Comparison of ENCODE assay signal across 8 mouse cellular contexts in the genomic region with DNA sequence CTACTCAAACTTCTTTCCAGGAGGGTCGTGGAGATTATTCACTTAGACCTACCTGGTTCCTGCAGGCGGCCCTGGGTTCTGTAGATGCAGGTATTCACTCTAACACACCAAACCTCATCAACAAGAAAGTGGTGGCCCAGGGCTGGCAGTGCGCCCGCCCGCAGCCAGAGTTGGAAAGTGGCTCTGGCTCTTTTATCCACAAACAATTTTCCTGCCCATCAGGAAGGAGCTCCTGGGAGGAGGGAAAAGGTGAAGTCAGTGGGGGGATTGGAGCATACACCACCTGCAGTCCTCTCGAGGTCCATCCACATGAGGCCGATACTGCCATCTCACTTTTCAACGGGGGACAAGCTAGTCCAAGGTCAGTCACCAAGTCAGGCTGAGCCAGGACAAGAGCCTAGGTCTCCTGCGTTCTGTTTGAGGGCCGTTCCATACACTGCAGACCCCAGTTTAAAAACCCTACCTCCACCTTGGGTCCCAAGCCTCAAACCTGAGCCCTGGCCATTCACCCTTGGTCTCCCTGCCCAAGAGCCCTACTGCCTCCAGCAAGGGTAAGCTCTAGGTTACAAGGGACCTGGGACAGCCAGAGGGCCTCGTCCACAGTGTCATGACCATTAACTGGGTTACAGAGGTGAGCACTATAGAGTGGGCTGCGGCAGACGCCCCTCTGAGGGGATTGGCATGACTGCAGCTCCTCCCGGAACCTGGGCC. TPM values are rescaled to one million over a fixed set of nuclear protein-coding genes. Genes with fewer than 3 reads are reported as not detected.
DNase-seq lines count a peak whose midpoint lies in the region; ATAC-seq lines count a peak whose summit lies in the region.

No protein-coding gene starts in this region.

- peaks cover 3% of the 10 kb centered on the region; the same call in 1 of the 2 replicates for H3K9me3 ChIP-seq in embryonic facial prominence, embryonic 10.5 days
- no peaks in the 10 kb centered on the region for H3K9me3 ChIP-seq in kidney, embryonic 16.5 days (ENCODE audit: low read length)
- H3K9me3 ChIP-seq in neural tube, embryonic 12.5 days, result no peaks in the 10 kb centered on the region

- peak overlapping the region; percentile 89 for H3K27ac ChIP-seq in embryonic facial prominence, embryonic 10.5 days (replicated peaks)
- peak overlapping the region; percentile 66 for H3K27ac ChIP-seq in kidney, embryonic 16.5 days (ENCODE audit: low read length)
- H3K27ac ChIP-seq in neural tube, embryonic 12.5 days, result no peak overlapping the region

- peaks cover 37% of the 10 kb centered on the region for H3K27me3 ChIP-seq in embryonic facial prominence, embryonic 10.5 days (replicated peaks; ENCODE audit: low read depth, poor library complexity, severe bottlenecking)
- H3K27me3 ChIP-seq in kidney, embryonic 16.5 days (ENCODE audit: insufficient read depth, low read length), result no peaks in the 10 kb centered on the region
- H3K27me3 ChIP-seq in neural tube, embryonic 12.5 days (replicated peaks), result no peaks in the 10 kb centered on the region

- intact Hi-C loops in gastrocnemius, postnatal 36 days (cut with DNase I), result no loop called here

- peaks cover 45% of the 10 kb centered on the region for H3K36me3 ChIP-seq in embryonic facial prominence, embryonic 10.5 days (replicated peaks)
- peaks cover 20% of the 10 kb centered on the region for H3K36me3 ChIP-seq in kidney, embryonic 16.5 days (ENCODE audit: insufficient read depth, low read length)
- H3K36me3 ChIP-seq in neural tube, embryonic 12.5 days, result peaks cover 38% of the 10 kb centered on the region

- WGBS in embryonic facial prominence, embryonic 10.5 days, result 47% methylated on average over 14 of the region's 14 CpGs
- WGBS in kidney, embryonic 16.5 days, result 35% methylated on average over 14 of the region's 14 CpGs
- 46% methylated on average over 14 of the region's 14 CpGs for WGBS in neural tube, embryonic 12.5 days

- H3K9ac ChIP-seq in kidney, embryonic 16.5 days (replicated peaks; ENCODE audit: low read length), result peak overlapping the region; percentile 78
- peak overlapping the region; percentile 82 for H3K9ac ChIP-seq in neural tube, embryonic 12.5 days

- no peak; the same call in 1 of the 2 replicates for ATAC-seq in kidney, embryonic 16.5 days (ENCODE audit: low FRiP score, low TSS enrichment)
- ATAC-seq in neural tube, embryonic 12.5 days (ENCODE audit: low FRiP score, low read depth), result no peak; the same call in 1 of the 2 replicates

- H3K4me3 ChIP-seq in embryonic facial prominence, embryonic 10.5 days, result peak overlapping the region; percentile 76
- H3K4me3 ChIP-seq in kidney, embryonic 16.5 days (ENCODE audit: low read length), result peak overlapping the region; percentile 77
- peak overlapping the region; percentile 83 for H3K4me3 ChIP-seq in neural tube, embryonic 12.5 days

- peak overlapping the region; percentile 90 for H3K4me2 ChIP-seq in kidney, embryonic 16.5 days (replicated peaks; ENCODE audit: low read depth, low read length)
- H3K4me2 ChIP-seq in neural tube, embryonic 12.5 days (replicated peaks), result peak overlapping the region; percentile 93

- peak; percentile 2 for DNase-seq in retina, adult 2 months (ENCODE audit: low read depth, low spot score)
- DNase-seq in retina, embryonic 14.5 days (ENCODE audit: low spot score), result no peak
- no peak for DNase-seq in embryonic facial prominence, embryonic 10.5 days (ENCODE audit: low spot score)
- DNase-seq in adrenal gland, postnatal 14 days, result no peak
- DNase-seq in adrenal gland, adult 8-10 months, result no peak
- DNase-seq in gastrocnemius, postnatal 36 days, result no peak

- peaks cover 16% of the 10 kb centered on the region for H3K4me1 ChIP-seq in embryonic facial prominence, embryonic 10.5 days
- H3K4me1 ChIP-seq in kidney, embryonic 16.5 days (ENCODE audit: insufficient read depth, low read length), result peaks cover 11% of the 10 kb centered on the region
- H3K4me1 ChIP-seq in neural tube, embryonic 12.5 days, result peaks cover 11% of the 10 kb centered on the region

RNA-seq across cellular contexts. Expression of gene Ankrd9, which starts 0.8 kb away (rescaled TPM):
- polyA plus RNA-seq in embryonic facial prominence, embryonic 10.5 days (2016; fragmentation: Nextera tagmentation; extraction: Ambion mirVana), result 14.2 and 14.6 TPM in 2 replicates
- polyA plus RNA-seq in kidney, embryonic 16.5 days (2015; fragmentation: Nextera tagmentation; extraction: Ambion mirVana), result 14.8 and 16.7 TPM in 2 replicates
- 9.5 and 10.5 TPM in 2 replicates for polyA plus RNA-seq in neural tube, embryonic 12.5 days (2016; fragmentation: Nextera tagmentation; extraction: Ambion mirVana)
- 52.5 and 55.7 TPM in 2 replicates for total RNA-seq in adrenal gland, postnatal 14 days (2021)
- 10 to 100 TPM; 11.1 to 46.5 (median 17.7) TPM for total RNA-seq in adrenal gland, adult 8-10 months (2022)
- 100 to 1,000 TPM; 161 to 219 TPM for total RNA-seq in gastrocnemius, postnatal 36 days (2021)
